Mouse (Mus musculus) midbrain, postnatal 0 days (tissue): ENCODE measurements around the gene S100a5. TPM values are rescaled to one million over a fixed set of nuclear protein-coding genes. Genes with fewer than 3 reads are reported as not detected.

ENCODE experiments used
- ATAC-seq: fragments of 200-750 bp; cut with Nextera tagmentation; 2 replicates; pipeline ENCODE4 v1.8.0; 2017; ENCODE audit warnings: moderate number of reproducible peaks, mild to moderate bottlenecking, moderate TSS enrichment, moderate library complexity; ENCODE audit not compliant: low FRiP score
- DNase-seq: peaks from one replicate; pipeline ENCODE4 v3.0.0-alpha.2; 2015; ENCODE audit warnings: low spot score
- H3K27ac ChIP-seq: fragments of 300-500 bp; sonication (generic); 2 replicates; pipeline ENCODE4 v1.5.1; 2014; ENCODE audit warnings: low read depth, mild to moderate bottlenecking, low read length, mixed read lengths
- H3K27me3 ChIP-seq: fragments of 300-500 bp; sonication (generic); 2 replicates; pipeline ENCODE4 v1.6.1; 2014; ENCODE audit warnings: low read length, control low read depth, mixed read lengths; ENCODE audit not compliant: insufficient read depth
- H3K36me3 ChIP-seq: fragments of 300-500 bp; sonication (generic); 2 replicates; pipeline ENCODE4 v1.6.1; 2014; ENCODE audit warnings: low read length, control low read depth, mixed read lengths; ENCODE audit not compliant: insufficient read depth
- H3K4me1 ChIP-seq: fragments of 300-500 bp; sonication (generic); 2 replicates; pipeline ENCODE4 v1.6.1; 2014; ENCODE audit warnings: mild to moderate bottlenecking, control low read depth, antibody characterized with exemption, low read length, mixed read lengths; ENCODE audit not compliant: insufficient read depth
- H3K4me2 ChIP-seq: fragments of 300-500 bp; sonication (generic); 2 replicates; pipeline ENCODE4 v1.6.1; 2014; ENCODE audit warnings: low read depth, mild to moderate bottlenecking, low read length, mixed read lengths; ENCODE audit not compliant: poor library complexity, severe bottlenecking
- H3K4me3 ChIP-seq: fragments of 300-500 bp; sonication (generic); 2 replicates; pipeline ENCODE4 v1.5.1; 2014; ENCODE audit warnings: low read depth, mild to moderate bottlenecking, low read length, moderate library complexity
- H3K9ac ChIP-seq: fragments of 300-500 bp; sonication (generic); replicated peaks from 2 replicates; pipeline ENCODE4 v1.6.1; 2014; ENCODE audit warnings: mild to moderate bottlenecking, low read length, moderate library complexity, mixed read lengths; ENCODE audit not compliant: poor library complexity, severe bottlenecking
- H3K9me3 ChIP-seq: fragments of 300-500 bp; sonication (generic); 2 replicates; pipeline ENCODE4 v1.6.1; 2016; ENCODE audit warnings: low read length, control low read depth
- CTCF ChIP-seq: IDR thresholded peaks from 2 replicates; pipeline ENCODE4 v1.5.1; 2016; ENCODE audit warnings: antibody characterized with exemption, mild to moderate bottlenecking
- WGBS: fragments of 180-500 bp; shearing (Covaris S2); extraction: QIAGEN DNeasy Blood & Tissue Kit; methylation state at CpG from one replicate; pipeline ENCODE4 v1.1.7; 2014; 5-methylcytosine and 5-hydroxymethylcytosine counted together
- polyA plus RNA-seq: library from polyadenylated mRNA; unstranded; fragments of >200 nt; fragmentation: Nextera tagmentation; extraction: Ambion mirVana; gene quantifications from 2 replicates; pipeline ENCODE4 v1.2.1, GENCODE M21; 2015
- total RNA-seq: library from RNA; depleted of rRNA; stranded (reverse); fragments of >200 nt; gene quantifications from 2 replicates; pipeline ENCODE4 v1.2.3, GENCODE M21; 2014

Gene S100a5
- total and polyA plus RNA-seq, 2 experiments from 2014 or later: 0.43 TPM; not detected in 1

GRCm38 (mm10) chr3:90596810-90597209 is 11.5 kb upstream of the S100a5 start:
- no peak for TF ChIP-seq CTCF
- 95% methylated on average over 6 of the region's 6 CpGs for WGBS

GRCm38 (mm10) chr3:90597736-90598135 is 10.6 kb upstream of the S100a5 start:
- no peaks in the 10 kb centered on the region for H3K4me1 ChIP-seq
- ATAC-seq (no peak), DNase-seq (no peak)
- H3K9me3 ChIP-seq: no peaks in the 10 kb centered on the region
- H3K4me3 ChIP-seq: no peak overlapping the region
- no peak overlapping the region for H3K9ac ChIP-seq
- H3K4me2 ChIP-seq: no peak overlapping the region
- no peak overlapping the region for H3K27ac ChIP-seq
- WGBS: 56% methylated on average over 6 of the region's 6 CpGs
- H3K27me3 ChIP-seq: no peaks in the 10 kb centered on the region
- no peak for TF ChIP-seq CTCF
- no peaks in the 10 kb centered on the region for H3K36me3 ChIP-seq

More at GRCm38 (mm10) chr3:90596810-90597209, 11.5 kb upstream of the S100a5 start:
- Histone ChIP-seq H3K27ac (no peak overlapping the region), H3K9me3 (no peaks in the 10 kb centered on the region), H3K36me3 (no peaks in the 10 kb centered on the region), H3K4me1 (no peaks in the 10 kb centered on the region), H3K9ac (no peak overlapping the region), H3K27me3 (no peaks in the 10 kb centered on the region), H3K4me2 (no peak overlapping the region), H3K4me3 (no peak overlapping the region)
- ATAC-seq (no peak), DNase-seq (no peak)

GRCm38 (mm10) chr3:90598212-90598611 is 10.1 kb upstream of the S100a5 start:
- H3K4me1 ChIP-seq: no peaks in the 10 kb centered on the region
- no peak for TF ChIP-seq CTCF
- H3K9ac ChIP-seq: no peak overlapping the region
- no peak overlapping the region for H3K4me3 ChIP-seq
- DNase-seq: no peak
- no peaks in the 10 kb centered on the region for H3K36me3 ChIP-seq
- no peaks in the 10 kb centered on the region for H3K27me3 ChIP-seq
- no peaks in the 10 kb centered on the region for H3K9me3 ChIP-seq
- H3K4me2 ChIP-seq: no peak overlapping the region
- ATAC-seq: 0 out of 2 replicates have a peak, but pooled peaks have one; percentile 34
- WGBS: 79% methylated on average over 4 of the region's 4 CpGs
- no peak overlapping the region for H3K27ac ChIP-seq

- DNase-seq (no peak), ATAC-seq (no peak)
- Histone ChIP-seq H3K36me3 (no peaks in the 10 kb centered on the region), H3K9me3 (no peaks in the 10 kb centered on the region), H3K4me3 (no peak overlapping the region), H3K27ac (no peak overlapping the region), H3K27me3 (no peaks in the 10 kb centered on the region), H3K9ac (no peak overlapping the region), H3K4me1 (no peaks in the 10 kb centered on the region), H3K4me2 (no peak overlapping the region)
- 80% methylated on average over 3 of the region's 3 CpGs for WGBS
- TF ChIP-seq CTCF: no peak
These were observed 8.9 kb upstream of the S100a5 start for GRCm38 (mm10) chr3:90599401-90599800.

- Histone ChIP-seq H3K4me2 (no peak overlapping the region), H3K27ac (no peak overlapping the region), H3K4me3 (no peak overlapping the region), H3K4me1 (no peaks in the 10 kb centered on the region), H3K27me3 (no peaks in the 10 kb centered on the region), H3K9ac (no peak overlapping the region), H3K9me3 (no peaks in the 10 kb centered on the region), H3K36me3 (no peaks in the 10 kb centered on the region)
- DNase-seq (no peak), ATAC-seq (no peak)
- TF ChIP-seq CTCF: no peak
- 85% methylated on average over 6 of the region's 6 CpGs for WGBS
These were observed 8.3 kb upstream of the S100a5 start for GRCm38 (mm10) chr3:90600036-90600435.

- H3K4me3 ChIP-seq: no peak overlapping the region
- no peaks in the 10 kb centered on the region for H3K9me3 ChIP-seq
- no peaks in the 10 kb centered on the region for H3K27me3 ChIP-seq
- H3K27ac ChIP-seq: no peak overlapping the region
- H3K36me3 ChIP-seq: no peaks in the 10 kb centered on the region
- no peak overlapping the region for H3K9ac ChIP-seq
- no peaks in the 10 kb centered on the region for H3K4me1 ChIP-seq
- no peak for TF ChIP-seq CTCF
- no peak for ATAC-seq
- WGBS: 88% methylated on average over 8 of the region's 8 CpGs
- DNase-seq: no peak
- no peak overlapping the region for H3K4me2 ChIP-seq
These were observed 7.7 kb upstream of the S100a5 start for GRCm38 (mm10) chr3:90600458-90601195.
